Mouse (Mus musculus): Measurements from ENCODE around the gene Nmd3. TPM values are rescaled to one million over a fixed set of nuclear protein-coding genes. Genes with fewer than 3 reads are reported as not detected.

Nmd3 gene
- total and polyA plus RNA-seq, 2 experiments from 2014 or later = 6.8 to 60.6 TPM

DNA sequence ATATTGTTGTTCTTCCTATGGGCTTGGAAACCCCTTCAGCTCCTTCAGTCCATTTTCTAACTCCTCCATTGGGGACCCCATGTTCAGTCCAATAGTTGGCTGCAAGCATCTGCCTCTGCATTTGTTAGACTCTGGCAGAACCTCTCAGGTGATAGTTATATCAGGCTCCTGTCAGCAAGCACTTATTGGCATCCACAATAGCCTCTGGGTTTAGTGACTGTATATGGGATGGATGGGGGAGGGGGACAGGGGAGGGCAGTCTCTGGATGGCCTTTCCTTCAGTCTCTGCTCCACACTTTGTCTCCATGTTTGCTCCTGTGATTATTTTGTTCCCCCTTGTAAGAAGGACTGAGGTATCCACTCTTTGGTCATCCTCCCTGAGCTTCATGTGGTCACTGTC lies 9.1 kb downstream of the Nmd3 start:
- DNase-seq (ENCODE audit: low spot score) (no peak), ATAC-seq (no peak)
- no peaks in the 10 kb centered on the region for H3K27me3 ChIP-seq (ENCODE audit: insufficient read depth, low read length)
- no peak overlapping the region for H3K4me3 ChIP-seq (ENCODE audit: low read length)
- no peaks in the 10 kb centered on the region for H3K4me1 ChIP-seq (ENCODE audit: insufficient read depth, low read length)
- no peak overlapping the region for H3K27ac ChIP-seq
- H3K4me2 ChIP-seq (ENCODE audit: low read depth, low read length) = no peak overlapping the region
- no peak overlapping the region for H3K9ac ChIP-seq (replicated peaks; ENCODE audit: low read length)
- no peak for TF ChIP-seq CTCF (IDR thresholded peaks at IDR 0.05; ENCODE audit: low read depth)
- peaks cover 17% of the 10 kb centered on the region for H3K36me3 ChIP-seq (ENCODE audit: insufficient read depth, low read length)
- no peaks in the 10 kb centered on the region for H3K9me3 ChIP-seq (ENCODE audit: low read length)

DNA sequence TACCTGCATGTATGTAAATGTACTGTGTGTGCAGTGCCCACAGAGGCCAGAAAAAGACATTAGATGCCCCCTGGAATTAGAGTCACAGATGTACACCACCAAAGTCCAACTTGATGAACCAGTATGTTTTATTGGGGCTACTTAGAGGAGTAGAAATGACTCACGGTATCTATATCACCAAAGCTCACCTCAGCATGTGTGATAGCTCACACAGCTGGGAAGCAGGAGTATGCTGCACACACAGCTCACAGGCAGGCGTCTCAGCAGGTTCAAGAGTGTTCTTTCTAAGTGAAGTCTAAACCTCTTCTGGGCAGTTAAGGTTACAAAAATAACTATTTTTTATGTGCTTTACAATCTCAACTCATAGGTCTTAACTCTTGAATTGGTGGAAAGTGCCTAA lies 12.2 kb downstream of the Nmd3 start:
- ATAC-seq = no peak
- H3K4me2 ChIP-seq (ENCODE audit: low read depth, low read length) = no peak overlapping the region
- TF ChIP-seq CTCF (IDR thresholded peaks at IDR 0.05; ENCODE audit: low read depth) = no peak

DNA sequence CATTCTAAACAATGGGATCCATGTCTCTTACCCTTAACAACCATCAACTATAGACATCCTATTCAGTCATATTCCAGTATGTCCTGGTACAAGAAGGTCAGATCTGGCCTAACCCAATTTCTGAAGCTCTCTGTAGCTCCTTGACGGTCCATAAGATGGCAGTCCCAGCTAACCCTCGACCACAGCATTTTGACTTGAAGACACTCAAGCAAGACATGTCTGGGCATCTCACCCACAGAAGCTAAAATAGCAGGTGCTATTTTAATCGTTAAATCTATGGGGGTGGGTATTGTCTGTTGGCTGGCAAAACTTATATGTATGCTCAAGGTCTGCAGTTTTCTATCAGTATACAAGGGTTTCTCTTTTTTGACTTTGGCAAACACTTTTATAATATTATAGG lies 33.4 kb downstream of the Nmd3 start:
- H3K4me1 ChIP-seq (ENCODE audit: insufficient read depth, low read length) = no peaks in the 10 kb centered on the region
- peaks cover 13% of the 10 kb centered on the region for H3K36me3 ChIP-seq (ENCODE audit: insufficient read depth, low read length)
- WGBS = 85% methylated on average over 3 of the region's 3 CpGs
- H3K27ac ChIP-seq = no peak overlapping the region
- H3K9ac ChIP-seq (replicated peaks; ENCODE audit: low read length) = no peak overlapping the region
- H3K4me3 ChIP-seq (ENCODE audit: low read length) = no peak overlapping the region
- no peaks in the 10 kb centered on the region for H3K9me3 ChIP-seq (ENCODE audit: low read length)
- ATAC-seq (no peak), DNase-seq (ENCODE audit: low spot score) (peak; percentile 16)
- no peak overlapping the region for H3K4me2 ChIP-seq (ENCODE audit: low read depth, low read length)
- TF ChIP-seq CTCF (IDR thresholded peaks at IDR 0.05; ENCODE audit: low read depth) = peak; percentile 38
- H3K27me3 ChIP-seq (ENCODE audit: insufficient read depth, low read length) = no peaks in the 10 kb centered on the region

More for the DNA sequence above, 12.2 kb downstream of the Nmd3 start:
- WGBS = 92% methylated on average over 2 of the region's 2 CpGs
- H3K9me3 ChIP-seq (ENCODE audit: low read length) = no peaks in the 10 kb centered on the region
- H3K36me3 ChIP-seq (ENCODE audit: insufficient read depth, low read length) = peaks cover 20% of the 10 kb centered on the region
- H3K27ac ChIP-seq = no peak overlapping the region
- H3K27me3 ChIP-seq (ENCODE audit: insufficient read depth, low read length) = no peaks in the 10 kb centered on the region
- no peak overlapping the region for H3K9ac ChIP-seq (replicated peaks; ENCODE audit: low read length)
- H3K4me3 ChIP-seq (ENCODE audit: low read length) = no peak overlapping the region
- H3K4me1 ChIP-seq (ENCODE audit: insufficient read depth, low read length) = no peaks in the 10 kb centered on the region
- no peak for DNase-seq (ENCODE audit: low spot score)

DNA sequence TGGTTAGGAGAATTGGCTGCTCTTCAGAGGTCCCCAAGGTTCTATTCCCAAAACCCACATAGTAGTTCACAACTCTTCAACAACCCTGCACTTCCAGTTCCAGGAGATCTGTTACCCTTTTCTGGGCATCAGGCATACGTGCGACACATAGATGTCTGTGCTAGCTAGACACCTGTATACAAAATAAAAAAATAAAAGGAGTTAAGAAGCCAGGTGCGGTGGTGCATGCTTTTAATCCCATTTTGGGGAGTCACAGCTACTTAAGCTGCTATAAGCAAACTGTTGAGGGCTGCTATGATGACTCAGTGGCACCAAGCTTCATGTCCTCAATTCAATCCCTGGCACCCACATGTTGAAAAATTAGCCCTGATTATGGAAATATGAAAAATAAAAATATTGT lies 34.2 kb downstream of the Nmd3 start:
- H3K27me3 ChIP-seq (ENCODE audit: insufficient read depth, low read length) = no peaks in the 10 kb centered on the region

DNA sequence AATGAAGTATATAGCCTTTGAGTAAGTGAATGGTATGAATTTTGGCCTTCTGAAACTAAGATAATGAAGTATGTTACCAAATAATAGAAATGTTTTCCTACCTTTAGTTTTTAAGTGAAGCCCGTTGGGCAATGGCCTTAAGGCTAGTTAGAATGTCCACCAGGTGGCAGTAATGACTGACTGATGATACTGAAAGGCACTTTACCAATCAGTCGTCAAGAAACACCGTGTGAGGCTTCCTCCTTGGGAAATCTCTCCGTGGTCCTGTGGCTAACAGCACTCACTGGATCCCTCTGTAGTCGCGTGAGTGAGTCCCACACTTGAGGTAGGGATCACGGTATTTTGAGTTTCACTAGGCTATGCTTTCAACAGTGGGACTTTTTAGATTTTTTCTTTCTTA lies 34.7 kb downstream of the Nmd3 start:
- Histone ChIP-seq H3K4me3 (ENCODE audit: low read length) (no peak overlapping the region), H3K9me3 (ENCODE audit: low read length) (no peaks in the 10 kb centered on the region), H3K27ac (no peak overlapping the region), H3K36me3 (ENCODE audit: insufficient read depth, low read length) (peaks cover 8% of the 10 kb centered on the region; the same call in 1 of the 2 replicates), H3K4me1 (ENCODE audit: insufficient read depth, low read length) (no peaks in the 10 kb centered on the region), H3K9ac (replicated peaks; ENCODE audit: low read length) (no peak overlapping the region), H3K27me3 (ENCODE audit: insufficient read depth, low read length) (no peaks in the 10 kb centered on the region), H3K4me2 (ENCODE audit: low read depth, low read length) (no peak overlapping the region)
- peak; percentile 87 for TF ChIP-seq CTCF (IDR thresholded peaks at IDR 0.05; ENCODE audit: low read depth)
- WGBS = 20% methylated on average over 7 of the region's 7 CpGs
- DNase-seq (ENCODE audit: low spot score) (peak; percentile 93), ATAC-seq (peak; percentile 69)

More for the DNA sequence above, 34.2 kb downstream of the Nmd3 start:
- H3K4me1 ChIP-seq (ENCODE audit: insufficient read depth, low read length) = no peaks in the 10 kb centered on the region
- DNase-seq (ENCODE audit: low spot score) = no peak
- H3K4me3 ChIP-seq (ENCODE audit: low read length) = no peak overlapping the region
- ATAC-seq = no peak
- no peak overlapping the region for H3K9ac ChIP-seq (replicated peaks; ENCODE audit: low read length)
- no peak for TF ChIP-seq CTCF (IDR thresholded peaks at IDR 0.05; ENCODE audit: low read depth)
- H3K4me2 ChIP-seq (ENCODE audit: low read depth, low read length) = no peak overlapping the region
- WGBS = 87% methylated on average over 3 of the region's 3 CpGs
- H3K27ac ChIP-seq = no peak overlapping the region
- peaks cover 9% of the 10 kb centered on the region for H3K36me3 ChIP-seq (ENCODE audit: insufficient read depth, low read length)
- no peaks in the 10 kb centered on the region for H3K9me3 ChIP-seq (ENCODE audit: low read length)

DNA sequence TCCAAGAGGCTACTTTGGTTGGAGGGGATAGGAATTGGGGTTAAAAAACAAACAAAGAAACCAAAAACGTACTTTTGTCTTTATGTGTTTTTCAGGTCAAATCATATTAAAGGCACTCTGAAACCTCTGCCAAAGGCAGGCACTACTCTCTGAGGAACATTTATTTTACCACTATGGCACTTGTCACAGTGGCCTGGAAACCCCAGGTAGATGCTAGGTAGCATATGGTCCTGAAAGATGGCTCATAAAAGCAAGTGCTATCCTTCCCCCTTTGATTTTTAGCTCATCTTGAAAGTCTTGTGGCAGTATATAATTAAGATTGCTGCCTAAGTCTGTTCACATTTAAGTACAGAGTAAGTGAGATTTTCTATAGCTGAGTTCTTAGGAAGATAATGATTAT lies 35.7 kb downstream of the Nmd3 start:
- H3K9ac ChIP-seq (replicated peaks; ENCODE audit: low read length) = no peak overlapping the region
- no peaks in the 10 kb centered on the region for H3K27me3 ChIP-seq (ENCODE audit: insufficient read depth, low read length)
- WGBS = 93% methylated on average over 1 of the region's 1 CpGs
- peaks cover 8% of the 10 kb centered on the region; the same call in 1 of the 2 replicates for H3K36me3 ChIP-seq (ENCODE audit: insufficient read depth, low read length)
- H3K4me2 ChIP-seq (ENCODE audit: low read depth, low read length) = no peak overlapping the region
- H3K27ac ChIP-seq = no peak overlapping the region
- no peak for TF ChIP-seq CTCF (IDR thresholded peaks at IDR 0.05; ENCODE audit: low read depth)
- H3K4me3 ChIP-seq (ENCODE audit: low read length) = no peak overlapping the region
- no peak for DNase-seq (ENCODE audit: low spot score)
- no peaks in the 10 kb centered on the region for H3K9me3 ChIP-seq (ENCODE audit: low read length)
- ATAC-seq = no peak
- no peaks in the 10 kb centered on the region for H3K4me1 ChIP-seq (ENCODE audit: insufficient read depth, low read length)

DNA sequence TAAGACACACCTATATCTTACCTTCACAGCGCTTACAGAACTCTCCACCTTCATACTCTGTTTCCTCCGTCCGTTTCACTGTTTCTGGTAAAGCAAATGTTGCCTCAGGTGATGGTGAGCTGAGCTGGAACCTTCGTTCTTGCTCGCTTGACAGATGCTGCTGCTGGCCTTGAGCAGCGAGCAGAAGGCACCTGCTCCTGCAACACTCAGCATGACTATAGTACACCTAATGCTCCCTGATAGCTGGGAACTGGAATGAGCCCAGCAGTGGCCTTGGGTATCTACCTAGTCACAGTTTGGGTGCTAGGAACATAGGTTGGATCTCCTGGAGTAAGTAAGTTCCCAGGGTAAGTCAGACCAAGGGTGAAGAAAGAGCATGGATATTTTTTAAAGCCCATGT lies 38.3 kb downstream of the Nmd3 start:
- DNase-seq (ENCODE audit: low spot score) = no peak
- Histone ChIP-seq H3K36me3 (ENCODE audit: insufficient read depth, low read length) (peaks cover 6% of the 10 kb centered on the region; the same call in 1 of the 2 replicates), H3K4me1 (ENCODE audit: insufficient read depth, low read length) (no peaks in the 10 kb centered on the region), H3K9me3 (ENCODE audit: low read length) (no peaks in the 10 kb centered on the region), H3K27me3 (ENCODE audit: insufficient read depth, low read length) (no peaks in the 10 kb centered on the region), H3K4me3 (ENCODE audit: low read length) (no peak overlapping the region), H3K9ac (replicated peaks; ENCODE audit: low read length) (no peak overlapping the region), H3K4me2 (ENCODE audit: low read depth, low read length) (no peak overlapping the region), H3K27ac (no peak overlapping the region)
- no peak for ATAC-seq
- WGBS = 90% methylated on average over 6 of the region's 6 CpGs
- no peak for TF ChIP-seq CTCF (IDR thresholded peaks at IDR 0.05; ENCODE audit: low read depth)
